Mouse (Mus musculus): ENCODE measurements around the gene Eif2b2. TPM values are rescaled to one million over a fixed set of nuclear protein-coding genes. Genes with fewer than 3 reads are reported as not detected.

Eif2b2 gene
- polyA plus RNA-seq, 1 experiment from 2014 or later: 76.8 TPM

DNA sequence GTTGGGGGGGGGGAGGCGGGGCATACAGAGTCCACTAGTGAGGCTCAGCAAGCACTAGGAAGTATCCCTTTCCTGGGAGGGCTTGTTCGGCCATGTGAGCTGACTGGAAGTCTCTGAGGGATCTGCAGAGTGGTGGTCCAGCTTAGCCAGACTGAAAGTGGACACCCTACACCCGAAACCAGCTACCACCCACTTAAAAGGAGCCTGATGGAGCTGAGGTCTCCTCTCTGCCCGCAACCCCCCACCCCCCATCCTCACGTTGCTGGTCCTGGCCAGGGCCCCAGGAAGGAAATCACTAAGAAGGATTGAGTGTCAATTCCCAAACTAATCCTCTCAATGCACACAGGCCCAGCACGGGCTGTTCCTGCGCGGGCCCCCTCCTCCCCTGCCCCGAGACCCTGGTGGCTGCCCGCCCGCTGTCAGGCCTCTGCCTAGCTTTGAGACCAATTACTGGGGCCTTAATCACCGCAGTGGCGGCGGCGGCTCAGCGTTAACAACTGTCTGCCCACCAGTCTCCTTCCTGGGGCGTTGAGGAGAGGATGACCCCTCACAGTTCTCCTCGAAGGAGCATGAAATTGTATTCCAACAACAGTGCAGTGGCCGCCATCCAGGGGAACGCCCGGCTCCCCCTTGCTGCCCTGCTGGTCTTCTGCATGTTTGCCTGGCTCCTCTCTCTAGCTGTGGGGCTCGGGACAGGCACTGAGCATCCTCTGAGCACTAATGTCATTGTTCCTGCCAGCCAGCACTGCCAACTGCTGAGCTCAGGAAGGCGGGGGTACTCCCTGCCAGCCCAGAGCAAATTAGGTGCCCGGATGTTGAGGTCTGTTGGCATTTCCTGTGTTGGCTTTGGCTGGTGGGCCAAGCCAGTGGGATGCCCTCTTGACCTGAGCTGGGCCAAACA is 18.1 kb upstream of the Eif2b2 start:
- Histone ChIP-seq H3K36me3 (ENCODE audit: control insufficient read depth, insufficient read depth, low read length) (no peaks in the 10 kb centered on the region), H3K9ac (replicated peaks; ENCODE audit: low read depth, low read length) (no peak overlapping the region), H3K27me3 (ENCODE audit: control insufficient read depth, insufficient read depth, low read length) (no peaks in the 10 kb centered on the region), H3K27ac (ENCODE audit: low read depth, low read length) (no peak overlapping the region; the same call in 1 of the 2 replicates), H3K9me3 (ENCODE audit: control insufficient read depth, low read length) (no peaks in the 10 kb centered on the region), H3K4me2 (ENCODE audit: low read depth, low read length) (no peak overlapping the region), H3K4me1 (ENCODE audit: control insufficient read depth, insufficient read depth, low read length) (0 out of 2 replicates have a peak, but pooled peaks cover 4% of the 10 kb centered on the region), H3K4me3 (ENCODE audit: low read depth, low read length) (no peak overlapping the region)
- peak; percentile 68 for ATAC-seq (ENCODE audit: low read depth)
- WGBS: 17% methylated on average over 24 of the region's 24 CpGs

DNA sequence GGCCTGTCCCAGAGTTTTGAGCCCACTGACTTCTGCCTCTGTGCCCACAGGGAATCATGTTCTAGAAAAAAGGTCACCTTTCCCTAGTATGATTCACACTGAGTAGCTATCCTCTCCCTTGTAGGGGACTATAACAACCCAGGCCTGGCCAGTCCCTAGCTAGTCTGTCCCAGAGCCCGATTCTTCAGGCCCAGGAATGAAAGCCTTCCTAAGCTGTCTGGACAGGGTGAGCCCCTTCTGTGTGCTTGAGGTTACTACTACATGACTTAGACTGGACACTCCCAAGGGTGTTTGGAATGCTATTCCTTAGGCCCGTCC is 17.5 kb upstream of the Eif2b2 start:
- ATAC-seq (ENCODE audit: low read depth): peak; percentile 41; the same call in 1 of the 2 replicates
- H3K27ac ChIP-seq (ENCODE audit: low read depth, low read length): no peak overlapping the region
- no peaks in the 10 kb centered on the region for H3K27me3 ChIP-seq (ENCODE audit: control insufficient read depth, insufficient read depth, low read length)
- H3K9ac ChIP-seq (replicated peaks; ENCODE audit: low read depth, low read length): no peak overlapping the region
- no peak overlapping the region for H3K4me3 ChIP-seq (ENCODE audit: low read depth, low read length)
- no peaks in the 10 kb centered on the region for H3K36me3 ChIP-seq (ENCODE audit: control insufficient read depth, insufficient read depth, low read length)
- no peaks in the 10 kb centered on the region for H3K9me3 ChIP-seq (ENCODE audit: control insufficient read depth, low read length)
- H3K4me2 ChIP-seq (ENCODE audit: low read depth, low read length): no peak overlapping the region
- 0 out of 2 replicates have a peak, but pooled peaks cover 4% of the 10 kb centered on the region for H3K4me1 ChIP-seq (ENCODE audit: control insufficient read depth, insufficient read depth, low read length)
- 79% methylated on average over 2 of the region's 2 CpGs for WGBS

DNA sequence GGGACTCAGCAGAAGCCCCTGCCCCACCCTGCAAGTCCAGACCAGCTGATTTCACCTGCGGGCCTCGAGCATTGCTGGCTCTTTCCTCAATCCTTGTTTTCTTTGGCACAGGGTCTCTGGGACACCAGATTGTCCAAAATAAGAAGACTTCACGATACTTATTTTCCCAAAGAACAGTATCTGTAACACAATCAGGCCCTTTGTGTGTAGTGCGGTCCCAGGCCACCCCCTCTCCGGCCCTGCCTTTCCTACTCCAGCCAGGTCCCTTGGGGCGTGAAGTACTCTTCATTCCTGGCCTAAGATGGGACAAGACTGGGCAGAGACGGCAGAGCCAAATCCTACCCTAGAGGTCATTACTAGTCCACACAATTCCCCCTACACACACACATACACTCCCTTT is 17.1 kb upstream of the Eif2b2 start:
- 0 out of 2 replicates have a peak, but pooled peaks cover 4% of the 10 kb centered on the region for H3K4me1 ChIP-seq (ENCODE audit: control insufficient read depth, insufficient read depth, low read length)
- 85% methylated on average over 7 of the region's 7 CpGs for WGBS
- no peak overlapping the region for H3K27ac ChIP-seq (ENCODE audit: low read depth, low read length)
- H3K4me2 ChIP-seq (ENCODE audit: low read depth, low read length): no peak overlapping the region
- no peaks in the 10 kb centered on the region for H3K9me3 ChIP-seq (ENCODE audit: control insufficient read depth, low read length)
- no peak overlapping the region for H3K4me3 ChIP-seq (ENCODE audit: low read depth, low read length)
- H3K9ac ChIP-seq (replicated peaks; ENCODE audit: low read depth, low read length): no peak overlapping the region
- no peaks in the 10 kb centered on the region for H3K36me3 ChIP-seq (ENCODE audit: control insufficient read depth, insufficient read depth, low read length)
- no peaks in the 10 kb centered on the region for H3K27me3 ChIP-seq (ENCODE audit: control insufficient read depth, insufficient read depth, low read length)
- ATAC-seq (ENCODE audit: low read depth): no peak

DNA sequence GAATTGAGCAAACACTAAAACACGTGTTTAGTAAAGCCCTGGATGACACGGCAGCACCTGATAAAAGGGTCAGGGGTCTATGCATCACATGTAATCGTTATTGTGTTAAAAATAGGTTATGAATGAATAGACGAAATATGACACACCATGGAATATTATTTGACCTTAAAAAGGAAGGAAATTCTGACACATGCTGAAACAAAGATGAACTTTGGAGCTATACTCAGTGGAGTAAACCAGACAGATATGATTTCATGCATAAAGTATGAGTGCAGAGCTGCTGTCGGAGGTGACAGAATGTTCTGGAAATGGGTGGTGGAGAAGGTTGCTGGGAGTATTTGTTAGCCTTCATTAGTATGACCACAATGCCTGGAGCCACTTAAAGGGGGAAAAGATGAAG is 15.6 kb upstream of the Eif2b2 start:
- H3K4me3 ChIP-seq (ENCODE audit: low read depth, low read length): no peak overlapping the region
- H3K36me3 ChIP-seq (ENCODE audit: control insufficient read depth, insufficient read depth, low read length): no peaks in the 10 kb centered on the region
- no peak overlapping the region for H3K9ac ChIP-seq (replicated peaks; ENCODE audit: low read depth, low read length)
- no peak overlapping the region for H3K27ac ChIP-seq (ENCODE audit: low read depth, low read length)
- no peaks in the 10 kb centered on the region for H3K27me3 ChIP-seq (ENCODE audit: control insufficient read depth, insufficient read depth, low read length)
- 89% methylated on average over 5 of the region's 5 CpGs for WGBS
- no peak overlapping the region for H3K4me2 ChIP-seq (ENCODE audit: low read depth, low read length)
- no peaks in the 10 kb centered on the region for H3K9me3 ChIP-seq (ENCODE audit: control insufficient read depth, low read length)
- ATAC-seq (ENCODE audit: low read depth): no peak
- 0 out of 2 replicates have a peak, but pooled peaks cover 4% of the 10 kb centered on the region for H3K4me1 ChIP-seq (ENCODE audit: control insufficient read depth, insufficient read depth, low read length)

DNA sequence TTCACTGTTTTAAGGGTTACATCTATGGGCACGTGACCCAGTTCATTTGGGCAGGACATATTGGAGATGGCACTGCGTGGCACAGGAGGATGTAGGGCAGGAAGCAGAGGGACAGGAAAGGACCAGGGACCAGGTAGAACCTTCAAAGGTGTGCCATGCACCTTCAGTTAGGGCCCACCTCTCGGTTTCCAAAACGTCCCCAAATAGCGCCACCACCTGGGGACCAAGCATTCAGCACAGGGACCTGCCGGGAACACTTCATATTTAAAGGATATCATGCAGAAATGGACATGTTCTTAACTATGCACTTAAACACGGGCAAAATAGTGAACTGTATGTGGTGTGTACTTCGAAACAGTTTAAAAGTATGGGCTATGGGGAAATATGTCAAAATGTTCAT is 15.2 kb upstream of the Eif2b2 start:
- H3K36me3 ChIP-seq (ENCODE audit: control insufficient read depth, insufficient read depth, low read length): no peaks in the 10 kb centered on the region
- 0 out of 2 replicates have a peak, but pooled peaks cover 4% of the 10 kb centered on the region for H3K4me1 ChIP-seq (ENCODE audit: control insufficient read depth, insufficient read depth, low read length)
- no peak overlapping the region for H3K9ac ChIP-seq (replicated peaks; ENCODE audit: low read depth, low read length)
- no peak for ATAC-seq (ENCODE audit: low read depth)
- H3K4me3 ChIP-seq (ENCODE audit: low read depth, low read length): no peak overlapping the region
- no peak overlapping the region for H3K27ac ChIP-seq (ENCODE audit: low read depth, low read length)
- no peak overlapping the region for H3K4me2 ChIP-seq (ENCODE audit: low read depth, low read length)
- 55% methylated on average over 8 of the region's 8 CpGs for WGBS
- H3K9me3 ChIP-seq (ENCODE audit: control insufficient read depth, low read length): no peaks in the 10 kb centered on the region
- no peaks in the 10 kb centered on the region for H3K27me3 ChIP-seq (ENCODE audit: control insufficient read depth, insufficient read depth, low read length)

DNA sequence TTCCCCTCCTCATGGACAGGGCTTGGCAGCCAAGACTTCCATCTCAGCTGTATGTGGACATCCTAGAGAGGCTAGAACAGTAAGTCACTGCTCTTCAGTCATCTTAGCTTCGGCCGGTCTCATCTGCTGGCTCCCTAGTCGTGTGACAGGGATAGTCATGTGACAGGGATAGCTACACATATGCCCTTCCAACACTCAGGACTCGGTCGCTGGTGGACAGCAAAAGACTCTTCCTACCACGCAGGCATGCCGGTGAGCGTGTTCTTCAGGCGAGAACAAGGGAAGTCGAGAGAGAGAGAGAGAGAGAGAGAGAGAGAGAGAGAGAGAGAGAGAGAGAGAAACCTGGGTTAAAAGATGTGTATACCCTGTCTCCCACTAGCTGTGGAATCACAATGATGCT is 13.9 kb upstream of the Eif2b2 start:
- no peaks in the 10 kb centered on the region for H3K27me3 ChIP-seq (ENCODE audit: control insufficient read depth, insufficient read depth, low read length)
- H3K4me2 ChIP-seq (ENCODE audit: low read depth, low read length): no peak overlapping the region
- ATAC-seq (ENCODE audit: low read depth): no peak
- no peaks in the 10 kb centered on the region for H3K9me3 ChIP-seq (ENCODE audit: control insufficient read depth, low read length)
- no peak overlapping the region for H3K9ac ChIP-seq (replicated peaks; ENCODE audit: low read depth, low read length)
- H3K4me1 ChIP-seq (ENCODE audit: control insufficient read depth, insufficient read depth, low read length): 0 out of 2 replicates have a peak, but pooled peaks cover 4% of the 10 kb centered on the region
- no peak overlapping the region for H3K27ac ChIP-seq (ENCODE audit: low read depth, low read length)
- no peaks in the 10 kb centered on the region for H3K36me3 ChIP-seq (ENCODE audit: control insufficient read depth, insufficient read depth, low read length)
- WGBS: 83% methylated on average over 10 of the region's 10 CpGs
- no peak overlapping the region for H3K4me3 ChIP-seq (ENCODE audit: low read depth, low read length)

DNA sequence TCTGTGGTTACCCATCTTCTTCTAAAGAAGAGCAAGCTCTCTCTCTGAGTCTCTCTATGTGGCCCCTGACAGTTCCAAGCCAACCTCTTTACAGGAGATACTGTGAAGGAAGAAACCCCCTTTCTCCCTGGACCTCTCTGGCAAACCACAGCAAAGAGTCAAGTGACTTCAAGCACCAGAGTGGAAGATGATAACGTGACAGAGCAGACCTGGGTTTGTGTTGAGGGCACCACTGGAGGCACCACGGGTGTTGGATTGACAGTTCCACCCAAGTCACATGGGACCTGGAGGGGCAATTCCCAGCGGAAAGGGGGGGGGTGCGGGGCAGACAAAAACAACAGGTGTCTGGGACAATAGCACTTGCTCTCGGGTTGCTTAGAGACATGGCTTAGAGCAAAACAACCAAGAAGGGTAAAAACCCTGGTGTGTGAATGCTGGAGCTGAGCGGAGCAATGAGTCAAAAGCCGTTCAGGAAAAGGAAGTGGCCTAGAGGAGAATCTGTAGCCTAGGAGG is 10.5 kb upstream of the Eif2b2 start:
- no peaks in the 10 kb centered on the region for H3K27me3 ChIP-seq (ENCODE audit: control insufficient read depth, insufficient read depth, low read length)
- H3K4me2 ChIP-seq (ENCODE audit: low read depth, low read length): no peak overlapping the region
- no peak overlapping the region for H3K9ac ChIP-seq (replicated peaks; ENCODE audit: low read depth, low read length)
- no peaks in the 10 kb centered on the region for H3K4me1 ChIP-seq (ENCODE audit: control insufficient read depth, insufficient read depth, low read length)
- WGBS: 33% methylated on average over 7 of the region's 7 CpGs
- no peak overlapping the region for H3K27ac ChIP-seq (ENCODE audit: low read depth, low read length)
- H3K9me3 ChIP-seq (ENCODE audit: control insufficient read depth, low read length): no peaks in the 10 kb centered on the region
- H3K36me3 ChIP-seq (ENCODE audit: control insufficient read depth, insufficient read depth, low read length): no peaks in the 10 kb centered on the region
- no peak for ATAC-seq (ENCODE audit: low read depth)
- no peak overlapping the region for H3K4me3 ChIP-seq (ENCODE audit: low read depth, low read length)

DNA sequence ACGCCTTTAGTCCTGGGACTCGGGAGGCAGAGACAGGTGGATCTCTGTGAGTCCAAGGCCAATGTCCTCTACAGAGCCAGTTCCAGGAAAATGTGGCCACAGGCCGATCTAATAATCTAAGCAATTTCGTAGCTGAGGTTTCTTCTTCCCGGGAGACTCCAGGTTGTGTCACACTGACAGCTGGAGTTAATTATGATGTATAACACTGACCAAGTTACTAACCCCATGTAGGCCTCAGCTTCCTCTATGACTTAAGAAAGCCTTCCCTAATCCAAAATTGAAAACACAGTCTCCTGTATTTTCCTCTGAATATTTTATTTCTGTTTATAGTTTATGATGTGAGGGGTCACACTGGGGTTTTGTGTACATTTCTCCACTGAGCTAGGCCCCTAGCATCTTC is 4.2 kb upstream of the Eif2b2 start:
- Histone ChIP-seq H3K36me3 (ENCODE audit: control insufficient read depth, insufficient read depth, low read length) (no peaks in the 10 kb centered on the region), H3K27ac (ENCODE audit: low read depth, low read length) (no peak overlapping the region), H3K9me3 (ENCODE audit: control insufficient read depth, low read length) (no peaks in the 10 kb centered on the region), H3K27me3 (ENCODE audit: control insufficient read depth, insufficient read depth, low read length) (no peaks in the 10 kb centered on the region), H3K4me1 (ENCODE audit: control insufficient read depth, insufficient read depth, low read length) (peaks cover 5% of the 10 kb centered on the region), H3K4me2 (ENCODE audit: low read depth, low read length) (no peak overlapping the region), H3K9ac (replicated peaks; ENCODE audit: low read depth, low read length) (no peak overlapping the region), H3K4me3 (ENCODE audit: low read depth, low read length) (no peak overlapping the region)
- no peak for ATAC-seq (ENCODE audit: low read depth)
- WGBS: 87% methylated on average over 5 of the region's 5 CpGs

DNA sequence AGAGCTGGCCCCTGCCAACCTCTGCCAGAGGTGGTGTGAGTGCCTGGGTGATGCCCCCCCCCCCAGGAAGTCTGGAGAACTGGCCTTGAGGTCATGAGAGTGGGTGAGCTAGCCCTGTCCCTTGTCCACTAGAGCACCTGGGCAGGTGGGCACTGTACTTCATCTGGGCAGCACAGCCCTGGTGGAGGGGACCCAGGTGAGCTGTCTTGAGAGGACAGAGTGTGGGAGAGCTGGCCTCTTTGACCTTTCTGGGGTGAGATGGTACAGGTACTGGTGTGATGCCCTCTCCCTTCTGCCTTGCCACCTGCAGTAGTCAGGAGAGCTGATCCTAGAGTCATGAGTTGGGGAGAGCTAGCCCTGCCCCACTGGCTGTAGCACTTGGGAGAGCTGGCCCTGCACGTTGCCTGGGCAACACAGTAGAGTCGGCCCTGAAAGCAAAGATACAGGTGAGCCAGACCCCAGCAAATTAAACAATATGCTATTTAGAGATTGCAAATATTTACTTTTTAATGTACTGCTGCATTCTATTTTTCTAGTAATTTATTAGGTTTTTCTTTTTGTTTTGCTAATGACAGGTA is 1.5 kb upstream of the Eif2b2 start:
- no peak overlapping the region for H3K4me2 ChIP-seq (ENCODE audit: low read depth, low read length)
- H3K27ac ChIP-seq (ENCODE audit: low read depth, low read length): no peak overlapping the region
- no peak for ATAC-seq (ENCODE audit: low read depth)
- 88% methylated on average over 2 of the region's 2 CpGs for WGBS
- H3K9me3 ChIP-seq (ENCODE audit: control insufficient read depth, low read length): no peaks in the 10 kb centered on the region
- peaks cover 16% of the 10 kb centered on the region for H3K4me1 ChIP-seq (ENCODE audit: control insufficient read depth, insufficient read depth, low read length)
- no peaks in the 10 kb centered on the region for H3K27me3 ChIP-seq (ENCODE audit: control insufficient read depth, insufficient read depth, low read length)
- no peak overlapping the region for H3K9ac ChIP-seq (replicated peaks; ENCODE audit: low read depth, low read length)
- no peak overlapping the region for H3K4me3 ChIP-seq (ENCODE audit: low read depth, low read length)
- 0 out of 2 replicates have a peak, but pooled peaks cover 7% of the 10 kb centered on the region for H3K36me3 ChIP-seq (ENCODE audit: control insufficient read depth, insufficient read depth, low read length)
